Mouse (Mus musculus) olfactory bulb, adult 2 months (tissue): Measurements from ENCODE around the gene Rnpep.

ENCODE experiments used
- CTCF ChIP-seq: fragments of 200-500 bp; IDR thresholded peaks from 2 replicates; pipeline ENCODE4 v1.5.1; 2012; ENCODE audit warnings: low read depth, mild to moderate bottlenecking, low read length, moderate library complexity; ENCODE audit not compliant: insufficient read depth
- POLR2A ChIP-seq: fragments of 200-500 bp; IDR thresholded peaks from 2 replicates; pipeline ENCODE4 v1.6.1; 2012; ENCODE audit warnings: mild to moderate bottlenecking, low read depth, low read length, moderate library complexity; ENCODE audit not compliant: insufficient read depth

DNA sequence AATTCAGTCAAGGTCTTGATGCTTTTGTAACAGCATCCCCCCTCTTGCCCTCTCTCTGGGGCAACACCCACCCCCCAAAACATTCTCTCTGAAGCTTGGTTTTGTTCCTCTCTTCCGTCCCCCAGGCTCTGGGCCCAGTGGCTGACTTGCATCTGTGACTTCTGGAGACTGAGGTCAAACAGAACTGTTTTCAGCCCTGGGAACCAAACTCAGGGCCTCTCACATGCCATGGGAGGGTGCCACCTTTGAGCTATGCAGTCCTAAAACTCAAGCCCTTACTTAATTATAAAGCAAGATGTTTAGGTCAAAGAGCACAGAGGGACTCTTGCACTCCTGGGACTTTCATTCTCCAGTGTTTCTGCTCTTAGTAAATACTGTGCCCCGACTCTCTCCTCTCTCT, 42.0 kb upstream of the Rnpep start:
- TF ChIP-seq POLR2A = no peak
- TF ChIP-seq CTCF = no peak
